Mouse (Mus musculus) forebrain, embryonic 13.5 days (tissue): ENCODE results near the gene Tnni3k. TPM values are rescaled to one million over a fixed set of nuclear protein-coding genes. Genes with fewer than 3 reads are reported as not detected.
A peak's percentile ranks its signal among the peaks of the same experiment; 100 is the strongest.

ENCODE experiments used
- ATAC-seq: fragments of 200-750 bp; cut with Nextera tagmentation; 2 replicates; pipeline ENCODE4 v1.8.0; 2017
- H3K27ac ChIP-seq: fragments of 300-500 bp; sonication (generic); 2 replicates; pipeline ENCODE4 v1.5.1; 2015; ENCODE audit warnings: inconsistent platforms, mild to moderate bottlenecking, moderate library complexity
- H3K27me3 ChIP-seq: fragments of 300-500 bp; sonication (generic); 2 replicates; pipeline ENCODE4 v1.6.1; 2015; ENCODE audit warnings: mild to moderate bottlenecking, inconsistent platforms
- H3K36me3 ChIP-seq: fragments of 300-500 bp; sonication (generic); 2 replicates; pipeline ENCODE4 v1.6.1; 2015; ENCODE audit warnings: mild to moderate bottlenecking, inconsistent platforms; ENCODE audit not compliant: poor library complexity, severe bottlenecking
- H3K4me1 ChIP-seq: fragments of 300-500 bp; sonication (generic); 2 replicates; pipeline ENCODE4 v1.6.1; 2015; ENCODE audit warnings: inconsistent platforms
- H3K4me2 ChIP-seq: fragments of 300-500 bp; sonication (generic); 2 replicates; pipeline ENCODE4 v1.6.1; 2015; ENCODE audit warnings: inconsistent platforms, mild to moderate bottlenecking, moderate library complexity
- H3K4me3 ChIP-seq: fragments of 300-500 bp; sonication (generic); 2 replicates; pipeline ENCODE4 v1.5.1; 2015; ENCODE audit warnings: mild to moderate bottlenecking, inconsistent platforms
- H3K9ac ChIP-seq: fragments of 300-500 bp; sonication (generic); 2 replicates; pipeline ENCODE4 v1.6.1; 2015; ENCODE audit warnings: mild to moderate bottlenecking, inconsistent platforms
- H3K9me3 ChIP-seq: fragments of 300-500 bp; sonication (generic); replicated peaks from 2 replicates; pipeline ENCODE4 v1.6.1; 2016; ENCODE audit warnings: inconsistent platforms
- WGBS: fragments of 180-500 bp; shearing (Covaris S2); methylation state at CpG from one replicate; pipeline ENCODE4 v1.1.7; 2015; 5-methylcytosine and 5-hydroxymethylcytosine counted together
- polyA plus RNA-seq: library from polyadenylated mRNA; unstranded; fragments of >200 nt; fragmentation: Nextera tagmentation; extraction: Ambion mirVana; gene quantifications from 2 replicates; pipeline ENCODE4 v1.2.1, GENCODE M21; 2015

Gene Tnni3k
- polyA plus RNA-seq, 1 experiment from 2014 or later: not detected

GRCm38 (mm10) chr3:154816801-154817625 lies 238.2 kb downstream of the Tnni3k start:
- H3K9me3 ChIP-seq: no peaks in the 10 kb centered on the region
- peak overlapping the region; percentile 28 for H3K4me3 ChIP-seq
- H3K27ac ChIP-seq: peak overlapping the region; percentile 78
- peaks cover 36% of the 10 kb centered on the region for H3K4me1 ChIP-seq
- peak overlapping the region; percentile 45 for H3K9ac ChIP-seq
- 5% methylated on average over 19 of the region's 19 CpGs for WGBS
- peak overlapping the region; percentile 53 for H3K4me2 ChIP-seq
- H3K36me3 ChIP-seq: no peaks in the 10 kb centered on the region
- no peaks in the 10 kb centered on the region for H3K27me3 ChIP-seq
- ATAC-seq: peak; percentile 94

GRCm38 (mm10) chr3:154816231-154816630 lies 239.0 kb downstream of the Tnni3k start:
- no peak overlapping the region for H3K9ac ChIP-seq
- no peak overlapping the region for H3K4me2 ChIP-seq
- 0 out of 2 replicates have a peak, but pooled peaks cover 2% of the 10 kb centered on the region for H3K27me3 ChIP-seq
- no peaks in the 10 kb centered on the region for H3K9me3 ChIP-seq
- H3K27ac ChIP-seq: peak overlapping the region; percentile 78
- ATAC-seq: peak; percentile 43
- H3K4me1 ChIP-seq: peaks cover 43% of the 10 kb centered on the region
- no peak overlapping the region for H3K4me3 ChIP-seq
- no peaks in the 10 kb centered on the region for H3K36me3 ChIP-seq
- WGBS: 49% methylated on average over 3 of the region's 3 CpGs

GRCm38 (mm10) chr3:154815606-154816005 lies 239.6 kb downstream of the Tnni3k start:
- no peak overlapping the region for H3K9ac ChIP-seq
- H3K27ac ChIP-seq: peak overlapping the region; percentile 78
- H3K4me3 ChIP-seq: no peak overlapping the region
- 0 out of 2 replicates have a peak, but pooled peaks cover 2% of the 10 kb centered on the region for H3K27me3 ChIP-seq
- H3K36me3 ChIP-seq: no peaks in the 10 kb centered on the region
- ATAC-seq: no peak
- peaks cover 49% of the 10 kb centered on the region for H3K4me1 ChIP-seq
- no peak overlapping the region for H3K4me2 ChIP-seq
- no peaks in the 10 kb centered on the region for H3K9me3 ChIP-seq
- 52% methylated on average over 2 of the region's 2 CpGs for WGBS

- H3K9me3 ChIP-seq: no peaks in the 10 kb centered on the region
- WGBS: 71% methylated on average over 1 of the region's 1 CpGs
- no peak overlapping the region for H3K4me3 ChIP-seq
- no peak overlapping the region for H3K27ac ChIP-seq
- 0 out of 2 replicates have a peak, but pooled peaks cover 2% of the 10 kb centered on the region for H3K27me3 ChIP-seq
- no peak for ATAC-seq
- no peaks in the 10 kb centered on the region for H3K36me3 ChIP-seq
- H3K9ac ChIP-seq: no peak overlapping the region
- no peak overlapping the region for H3K4me2 ChIP-seq
- H3K4me1 ChIP-seq: peaks cover 46% of the 10 kb centered on the region
Observed at GRCm38 (mm10) chr3:154812893-154813292, 242.3 kb downstream of the Tnni3k start.

GRCm38 (mm10) chr3:154811833-154812232 lies 243.4 kb downstream of the Tnni3k start:
- no peak overlapping the region for H3K27ac ChIP-seq
- H3K4me2 ChIP-seq: no peak overlapping the region
- WGBS: 80% methylated on average over 9 of the region's 9 CpGs
- H3K9me3 ChIP-seq: no peaks in the 10 kb centered on the region
- no peak overlapping the region for H3K9ac ChIP-seq
- 0 out of 2 replicates have a peak, but pooled peaks cover 2% of the 10 kb centered on the region for H3K27me3 ChIP-seq
- no peak overlapping the region for H3K4me3 ChIP-seq
- ATAC-seq: no peak
- no peaks in the 10 kb centered on the region for H3K36me3 ChIP-seq
- peaks cover 38% of the 10 kb centered on the region for H3K4me1 ChIP-seq

- WGBS: 22% methylated on average over 9 of the region's 9 CpGs
- Histone ChIP-seq H3K27me3 (0 out of 2 replicates have a peak, but pooled peaks cover 2% of the 10 kb centered on the region), H3K9ac (0 out of 2 replicates have a peak overlapping the region, but pooled peaks have one; percentile 30), H3K27ac (peak overlapping the region; percentile 54; the same call in 1 of the 2 replicates), H3K4me2 (0 out of 2 replicates have a peak overlapping the region, but pooled peaks have one; percentile 4), H3K4me1 (peaks cover 38% of the 10 kb centered on the region), H3K4me3 (no peak overlapping the region), H3K9me3 (no peaks in the 10 kb centered on the region), H3K36me3 (no peaks in the 10 kb centered on the region)
- ATAC-seq: 0 out of 2 replicates have a peak, but pooled peaks have one; percentile 16
Observed at GRCm38 (mm10) chr3:154811281-154811680, 243.9 kb downstream of the Tnni3k start.

GRCm38 (mm10) chr3:154810273-154810870 lies 244.8 kb downstream of the Tnni3k start:
- WGBS: 77% methylated on average over 7 of the region's 7 CpGs
- Histone ChIP-seq H3K36me3 (no peaks in the 10 kb centered on the region), H3K4me2 (no peak overlapping the region), H3K4me1 (peaks cover 32% of the 10 kb centered on the region), H3K27me3 (0 out of 2 replicates have a peak, but pooled peaks cover 2% of the 10 kb centered on the region), H3K4me3 (no peak overlapping the region), H3K27ac (no peak overlapping the region), H3K9ac (no peak overlapping the region), H3K9me3 (no peaks in the 10 kb centered on the region)
- ATAC-seq: no peak

GRCm38 (mm10) chr3:154806626-154807025 lies 248.6 kb downstream of the Tnni3k start:
- no peak overlapping the region for H3K4me3 ChIP-seq
- peaks cover 27% of the 10 kb centered on the region for H3K4me1 ChIP-seq
- H3K27me3 ChIP-seq: no peaks in the 10 kb centered on the region
- ATAC-seq: peak; percentile 73
- H3K27ac ChIP-seq: peak overlapping the region; percentile 72
- no peaks in the 10 kb centered on the region for H3K36me3 ChIP-seq
- 27% methylated on average over 7 of the region's 7 CpGs for WGBS
- H3K9ac ChIP-seq: peak overlapping the region; percentile 31; the same call in 1 of the 2 replicates
- no peaks in the 10 kb centered on the region for H3K9me3 ChIP-seq
- H3K4me2 ChIP-seq: no peak overlapping the region

- no peak overlapping the region for H3K4me2 ChIP-seq
- H3K9me3 ChIP-seq: no peaks in the 10 kb centered on the region
- 56% methylated on average over 8 of the region's 8 CpGs for WGBS
Observed at GRCm38 (mm10) chr3:154800888-154801429, 254.2 kb downstream of the Tnni3k start.

GRCm38 (mm10) chr3:154800454-154800853 lies 254.8 kb downstream of the Tnni3k start:
- H3K27ac ChIP-seq: no peak overlapping the region
- H3K4me1 ChIP-seq: peaks cover 17% of the 10 kb centered on the region
- no peaks in the 10 kb centered on the region for H3K36me3 ChIP-seq
- no peaks in the 10 kb centered on the region for H3K27me3 ChIP-seq
- no peak overlapping the region for H3K4me3 ChIP-seq
- H3K9me3 ChIP-seq: no peaks in the 10 kb centered on the region
- no peak for ATAC-seq
- WGBS: 43% methylated on average over 8 of the region's 8 CpGs
- no peak overlapping the region; the same call in 1 of the 2 replicates for H3K4me2 ChIP-seq
- no peak overlapping the region for H3K9ac ChIP-seq

More at GRCm38 (mm10) chr3:154800888-154801429, 254.2 kb downstream of the Tnni3k start:
- H3K4me1 ChIP-seq: peaks cover 17% of the 10 kb centered on the region
- H3K9ac ChIP-seq: no peak overlapping the region
- no peak overlapping the region for H3K4me3 ChIP-seq
- no peak overlapping the region for H3K27ac ChIP-seq
- H3K36me3 ChIP-seq: no peaks in the 10 kb centered on the region
- no peaks in the 10 kb centered on the region for H3K27me3 ChIP-seq
- no peak for ATAC-seq

GRCm38 (mm10) chr3:154798806-154799205 lies 256.4 kb downstream of the Tnni3k start:
- WGBS: 77% methylated on average over 4 of the region's 4 CpGs
- Histone ChIP-seq H3K27me3 (no peaks in the 10 kb centered on the region), H3K9me3 (no peaks in the 10 kb centered on the region), H3K36me3 (no peaks in the 10 kb centered on the region), H3K9ac (no peak overlapping the region), H3K4me1 (peaks cover 17% of the 10 kb centered on the region), H3K27ac (no peak overlapping the region), H3K4me2 (no peak overlapping the region), H3K4me3 (no peak overlapping the region)
- no peak for ATAC-seq

GRCm38 (mm10) chr3:154793571-154793970 lies 261.6 kb downstream of the Tnni3k start:
- H3K9me3 ChIP-seq: no peaks in the 10 kb centered on the region
- no peak for ATAC-seq
- no peaks in the 10 kb centered on the region for H3K27me3 ChIP-seq
- H3K4me3 ChIP-seq: no peak overlapping the region
- no peak overlapping the region for H3K4me2 ChIP-seq
- H3K36me3 ChIP-seq: no peaks in the 10 kb centered on the region
- no peaks in the 10 kb centered on the region for H3K4me1 ChIP-seq
- H3K27ac ChIP-seq: no peak overlapping the region
- H3K9ac ChIP-seq: no peak overlapping the region
- 90% methylated on average over 4 of the region's 4 CpGs for WGBS
